Mouse (Mus musculus): ENCODE results near the gene 1700020L24Rik.

GRCm38 (mm10) chr11:83439426-83440060 is 2.1 kb downstream of the 1700020L24Rik start:
- no peak for TF ChIP-seq CTCF (IDR thresholded peaks at IDR 0.05; ENCODE audit: low read depth)
- TF ChIP-seq EP300 (optimal IDR thresholded peaks at IDR 0.05) = no peak

All from stomach, postnatal 0 days (tissue).